Mouse (Mus musculus): Measurements from ENCODE around the gene Rbm20.

GRCm38 (mm10) chr19:53754421-53754830, 77.3 kb downstream of the Rbm20 start:
- TF ChIP-seq POLR2A (IDR thresholded peaks at IDR 0.05; ENCODE audit: insufficient read depth, low read depth, low read length) (no peak), CTCF (IDR thresholded peaks at IDR 0.05; ENCODE audit: insufficient read depth, low read depth, low read length) (no peak)
